Mouse (Mus musculus): ENCODE data around the gene Pcmt1.
A peak's percentile ranks its signal among the peaks of the same experiment; 100 is the strongest.

Gene Pcmt1

DNA sequence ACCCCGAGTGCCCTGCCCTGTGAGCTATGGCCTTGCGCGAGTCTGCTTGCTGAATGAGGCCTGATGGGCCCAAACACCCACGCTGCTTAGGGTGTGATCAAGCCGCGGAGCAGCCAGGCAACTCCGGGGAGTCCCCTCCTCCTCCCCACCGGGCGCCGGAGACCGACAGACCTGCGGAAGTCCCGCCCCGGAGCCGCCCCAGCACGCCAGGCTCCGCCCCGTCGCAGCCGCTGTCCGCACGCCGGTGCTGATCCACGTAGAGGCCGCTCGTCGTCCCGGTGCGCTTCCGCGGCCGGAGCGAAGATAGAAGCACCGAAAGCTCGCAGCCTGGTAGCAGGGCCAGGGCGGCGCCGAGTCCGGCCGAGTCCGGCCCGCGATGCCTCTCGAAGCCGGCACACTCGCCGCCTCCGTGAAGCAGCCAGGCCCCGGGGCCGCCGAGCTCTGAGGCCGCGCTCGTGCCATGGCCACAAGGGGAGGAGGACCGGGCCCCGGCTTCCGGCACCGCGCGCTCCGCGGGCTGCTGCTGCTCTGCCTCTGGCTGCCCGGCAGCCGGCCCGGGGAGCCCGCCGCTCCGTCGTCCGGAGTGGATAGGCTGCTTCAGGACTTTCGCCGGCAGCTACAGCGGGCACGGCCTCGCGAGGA is 91.2 kb downstream of the Pcmt1 start, which contains the start of gene Lrp11:
Gene Lrp11 (plus strand): TSS at position 209 of the 642 bp plus-strand sequence.
- DNase-seq (ENCODE audit: low read depth), result peak; percentile 81

DNA sequence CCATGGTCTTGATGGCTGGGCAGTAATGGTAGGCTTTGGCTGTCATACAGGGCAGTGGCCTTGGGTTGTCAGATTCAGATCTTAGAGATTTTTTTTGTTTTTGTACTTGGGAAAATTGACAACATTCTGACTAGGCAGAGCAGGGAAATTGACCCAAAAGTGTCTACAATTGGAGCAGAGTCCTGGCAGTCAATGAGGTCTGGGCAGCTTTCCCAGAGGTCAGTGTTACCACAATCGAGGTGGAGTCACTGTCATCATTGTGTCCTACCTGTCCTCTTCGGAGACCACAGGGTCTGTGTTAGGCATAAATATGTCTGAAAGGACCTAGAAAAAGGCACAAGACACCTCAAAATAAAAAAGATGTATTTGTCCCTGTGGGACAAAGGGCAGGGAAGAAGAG is 94.2 kb downstream of the Pcmt1 start:
- no peak for DNase-seq (ENCODE audit: low read depth)

DNA sequence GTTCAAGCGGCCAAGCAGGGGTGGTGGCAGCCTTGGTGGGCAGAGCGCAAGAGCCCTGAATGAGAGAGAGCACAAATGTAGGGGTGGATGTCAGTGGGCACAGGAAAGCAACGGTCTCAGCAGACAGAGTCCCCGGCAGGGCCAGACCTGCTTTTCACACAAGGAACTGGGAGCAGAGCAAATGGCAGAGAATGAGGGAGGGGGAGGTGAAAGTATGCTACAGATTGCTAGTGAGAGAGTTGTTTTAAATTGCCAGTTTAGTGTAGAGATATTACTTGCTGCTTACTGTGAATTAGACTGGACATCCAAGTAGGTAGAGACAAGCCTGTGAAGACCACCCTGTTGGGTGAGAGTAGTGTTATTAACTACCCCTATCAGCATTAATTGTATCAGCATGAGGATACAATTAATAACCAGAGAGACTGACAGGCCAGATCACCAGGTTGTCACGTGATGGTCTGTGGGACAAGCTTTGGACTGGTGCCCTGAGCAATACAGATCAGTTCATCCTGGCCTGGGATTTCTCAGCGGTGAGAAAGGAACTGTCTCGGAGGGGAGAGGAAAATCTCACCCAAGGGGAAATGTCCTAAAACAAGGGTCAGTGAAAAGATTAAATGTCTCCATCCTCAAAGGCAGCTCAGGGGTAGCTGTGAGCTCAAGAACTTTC is 97.9 kb downstream of the Pcmt1 start:
- DNase-seq (ENCODE audit: low read depth), result no peak

DNA sequence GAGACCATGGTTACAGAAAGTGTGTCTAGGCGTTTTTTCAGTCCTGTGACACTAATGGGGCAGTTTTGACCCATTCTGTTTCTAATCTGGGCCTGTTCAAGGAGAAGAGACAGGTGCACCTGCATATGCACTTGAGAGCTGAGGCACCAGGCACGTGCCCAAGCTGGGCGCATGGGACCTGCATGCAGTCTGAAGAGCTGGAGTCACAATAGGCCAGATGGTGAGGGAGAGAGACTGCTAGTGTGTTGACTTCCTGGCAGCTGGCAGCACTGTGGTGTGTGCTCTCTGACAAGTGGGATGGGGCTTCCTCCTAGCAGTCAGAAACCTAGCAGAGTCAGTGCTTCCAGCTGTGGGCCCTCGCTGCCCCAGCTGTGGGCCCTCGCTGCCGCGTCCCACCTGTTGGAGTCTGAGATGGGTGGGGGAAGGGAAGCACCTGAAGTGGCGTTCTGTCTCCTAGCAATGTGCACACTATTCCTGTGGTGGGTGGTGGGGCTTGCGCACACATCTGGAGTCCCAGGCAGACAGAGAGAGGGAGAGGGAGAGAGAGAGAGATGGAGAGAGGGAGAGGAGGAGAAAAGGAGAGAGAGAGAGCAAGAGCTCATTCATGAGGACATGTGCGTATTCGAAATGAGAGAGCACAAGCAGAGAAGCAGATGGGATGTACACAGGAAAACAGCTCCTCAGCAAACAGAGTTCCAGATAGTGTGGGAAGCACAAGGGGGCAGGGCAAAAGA is 98.6 kb downstream of the Pcmt1 start:
- DNase-seq (ENCODE audit: low read depth), result no peak

DNA sequence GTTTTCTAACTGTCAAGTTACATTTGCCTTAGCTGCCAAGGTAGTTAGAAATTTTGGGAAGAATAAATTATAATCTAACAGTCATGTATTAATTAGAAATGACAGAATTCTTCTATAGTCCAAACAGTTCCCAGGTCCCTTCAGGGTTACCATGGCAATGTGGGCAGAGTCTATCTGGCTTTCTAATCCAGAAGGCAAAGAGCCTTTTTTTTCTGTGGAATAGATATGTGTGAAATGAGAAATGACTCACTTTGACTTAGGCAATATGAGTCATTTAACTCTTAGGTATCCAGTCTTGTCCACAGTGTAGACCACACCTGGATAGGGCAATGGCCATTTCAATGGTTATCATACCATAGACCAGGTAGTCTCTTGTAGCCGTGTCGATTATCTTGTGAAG is 99.5 kb downstream of the Pcmt1 start:
- no peak for DNase-seq (ENCODE audit: low read depth)

Data from c-Kit-positive CD71-negative TER-119-negative erythroid progenitor cells, embryonic 14.5 days (primary cell).